8 mouse cellular contexts compared by ENCODE assay signal in the genomic region with DNA sequence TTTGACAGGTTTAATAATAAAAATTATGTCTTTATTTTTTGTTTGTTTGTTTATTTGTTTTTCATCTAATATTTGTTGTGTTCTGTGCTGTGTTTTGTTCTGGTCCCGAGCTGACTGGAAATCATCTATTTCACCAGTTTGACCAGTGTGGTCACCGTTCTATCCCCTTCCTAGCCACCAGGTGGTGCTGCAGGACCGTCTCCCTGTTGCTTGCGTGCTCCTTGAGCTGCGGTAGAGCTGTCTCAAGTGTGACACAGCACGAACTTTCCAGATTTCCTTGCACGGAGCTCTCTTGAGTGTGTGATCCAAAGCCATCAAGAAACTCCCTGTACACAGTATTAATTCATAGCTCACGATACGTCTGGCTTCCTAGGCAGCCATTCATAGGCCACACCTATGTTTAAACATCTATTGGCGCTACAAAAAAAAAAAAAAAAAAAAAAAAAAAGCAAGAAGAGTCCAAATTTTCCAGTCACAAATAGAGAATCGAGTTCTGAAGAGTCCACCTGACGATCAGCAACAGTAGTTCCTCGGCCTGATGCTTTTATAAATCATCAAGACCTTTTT. TPM values are rescaled to one million over a fixed set of nuclear protein-coding genes. Genes with fewer than 3 reads are reported as not detected.
DNase-seq lines count a peak whose midpoint lies in the region; ATAC-seq and TF ChIP-seq lines count a peak whose summit lies in the region.

No protein-coding gene starts in this region.

- no peak overlapping the region for H3K9ac ChIP-seq in forebrain, embryonic 15.5 days (replicated peaks)
- H3K9ac ChIP-seq in lung, embryonic 15.5 days = no peak overlapping the region

- intact Hi-C loops in heart, postnatal 25 days (cut with DNase I) = loop anchor here (1.0 to 5.0 kb wide), 2 partner anchors 113 to 295 kb away; no protein-coding TSS in a partner anchor

- H3K36me3 ChIP-seq in forebrain, embryonic 15.5 days = no peaks in the 10 kb centered on the region
- no peaks in the 10 kb centered on the region for H3K36me3 ChIP-seq in lung, embryonic 15.5 days

- peak; percentile 84 for DNase-seq in ES-CJ7 (ENCODE audit: low read depth, low spot score)
- peak; percentile 58 for DNase-seq in heart, postnatal 25 days (ENCODE audit: low spot score)
- peak; percentile 81 for DNase-seq in layer of hippocampus, adult 11-12 months (ENCODE audit: low spot score)
- peak; percentile 70 for DNase-seq in testis, postnatal 14 days (ENCODE audit: low spot score)

- H3K27me3 ChIP-seq in forebrain, embryonic 15.5 days = no peaks in the 10 kb centered on the region
- no peaks in the 10 kb centered on the region for H3K27me3 ChIP-seq in lung, embryonic 15.5 days

- H3K9me3 ChIP-seq in forebrain, embryonic 15.5 days = no peaks in the 10 kb centered on the region
- no peaks in the 10 kb centered on the region for H3K9me3 ChIP-seq in lung, embryonic 15.5 days

- WGBS in forebrain, embryonic 15.5 days = 23% methylated on average over 13 of the region's 13 CpGs
- WGBS in lung, embryonic 15.5 days = 15% methylated on average over 13 of the region's 13 CpGs
- WGBS in olfactory bulb, adult 2 months = 21% methylated on average over 13 of the region's 13 CpGs

- H3K27ac ChIP-seq in forebrain, embryonic 15.5 days (replicated peaks) = no peak overlapping the region
- H3K27ac ChIP-seq in lung, embryonic 15.5 days = no peak overlapping the region
- no peak overlapping the region for H3K27ac ChIP-seq in olfactory bulb, adult 2 months (ENCODE audit: insufficient read depth, low read depth, low read length)

- no peaks in the 10 kb centered on the region for H3K4me1 ChIP-seq in forebrain, embryonic 15.5 days
- H3K4me1 ChIP-seq in lung, embryonic 15.5 days = no peaks in the 10 kb centered on the region
- no peaks in the 10 kb centered on the region for H3K4me1 ChIP-seq in olfactory bulb, adult 2 months (ENCODE audit: control insufficient read depth, insufficient read depth, low read length)

- TF ChIP-seq CTCF in olfactory bulb, adult 2 months (IDR thresholded peaks at IDR 0.05; ENCODE audit: insufficient read depth, low read depth, low read length) = peak; percentile 82

- ATAC-seq in cerebellum, adult (ENCODE audit: insufficient number of reproducible peaks, low FRiP score, low TSS enrichment) = peak; percentile 78
- ATAC-seq in forebrain, embryonic 15.5 days (replicated peaks) = peak; percentile 85
- peak; percentile 76 for ATAC-seq in lung, embryonic 15.5 days (ENCODE audit: borderline replicate concordance, extremely low read depth, low FRiP score, low TSS enrichment)

- H3K4me3 ChIP-seq in forebrain, embryonic 15.5 days = no peak overlapping the region
- no peak overlapping the region for H3K4me3 ChIP-seq in lung, embryonic 15.5 days
- no peak overlapping the region for H3K4me3 ChIP-seq in olfactory bulb, adult 2 months (ENCODE audit: insufficient read depth, low read depth, low read length)

- TF ChIP-seq POLR2A in olfactory bulb, adult 2 months (IDR thresholded peaks at IDR 0.05; ENCODE audit: insufficient read depth, low read depth, low read length) = no peak

- no peak overlapping the region for H3K4me2 ChIP-seq in forebrain, embryonic 15.5 days (replicated peaks)
- H3K4me2 ChIP-seq in lung, embryonic 15.5 days = no peak overlapping the region

RNA-seq across cellular contexts. Expression of gene Sub1, which starts 24.8 kb away (rescaled TPM):
- polyA plus RNA-seq in forebrain, embryonic 15.5 days (2015; fragmentation: Nextera tagmentation; extraction: Ambion mirVana) = 465 and 483 TPM in 2 replicates
- total RNA-seq in heart, postnatal 25 days (2021) = 10 to 100 TPM; 73.6 to 82.5 TPM
- polyA plus RNA-seq in lung, embryonic 15.5 days (2015; fragmentation: Nextera tagmentation; extraction: Ambion mirVana) = 644 and 703 TPM in 2 replicates
- polyA plus RNA-seq in olfactory bulb, adult 2 months (2012; ENCODE audit: insufficient read depth, insufficient read length, low replicate concordance, missing spikeins) = 205 TPM in 1 of 2 replicates, not detected in the other
